In genomic region chr13:16636251-16636650, GRCm38 (mm10) we compare ENCODE assay signal across 31 mouse cellular contexts.
"Had no signal": no experiment of that assay in that cellular context is flagged by ENCODE, and none has a peak within 500 bp of the region (broad histone marks: within the 10 kb centered on the region; RNA-seq: fewer than 3 reads in every experiment).

No protein-coding gene starts in this region.

- ATAC-seq: liver, embryonic 12.5 days; liver, postnatal 0 days; lung, postnatal 0 days; midbrain, embryonic 13.5 days; midbrain, embryonic 15.5 days; midbrain, embryonic 16.5 days had no signal

- H3K36me3 ChIP-seq: limb, embryonic 10.5 days; limb, embryonic 12.5 days; limb, embryonic 13.5 days; limb, embryonic 15.5 days; liver, embryonic 12.5 days; liver, embryonic 13.5 days; liver, embryonic 15.5 days; lung, embryonic 15.5 days; midbrain, embryonic 10.5 days; midbrain, embryonic 12.5 days; midbrain, embryonic 13.5 days; midbrain, embryonic 15.5 days; neural tube, embryonic 12.5 days had no signal

- H3K9ac ChIP-seq: limb, embryonic 12.5 days; limb, embryonic 13.5 days; limb, embryonic 15.5 days; liver, embryonic 12.5 days; liver, embryonic 13.5 days; liver, embryonic 14.5 days; liver, embryonic 15.5 days; liver, postnatal 0 days; lung, embryonic 14.5 days; lung, embryonic 15.5 days; midbrain, embryonic 12.5 days; midbrain, embryonic 13.5 days; midbrain, embryonic 15.5 days; neural tube, embryonic 12.5 days had no signal

- H3K27me3 ChIP-seq: limb, embryonic 12.5 days; limb, embryonic 13.5 days; limb, embryonic 15.5 days; liver, embryonic 12.5 days; liver, embryonic 13.5 days; liver, embryonic 15.5 days; lung, embryonic 15.5 days; megakaryocyte, embryonic 14.5 days; midbrain, embryonic 12.5 days; midbrain, embryonic 13.5 days; midbrain, embryonic 15.5 days; neural tube, embryonic 12.5 days had no signal

- H3K4me1 ChIP-seq: limb, embryonic 10.5 days; limb, embryonic 12.5 days; limb, embryonic 13.5 days; limb, embryonic 15.5 days; liver, embryonic 12.5 days; liver, embryonic 13.5 days; liver, embryonic 15.5 days; lung, embryonic 15.5 days; megakaryocyte, embryonic 14.5 days; midbrain, embryonic 10.5 days; midbrain, embryonic 12.5 days; midbrain, embryonic 13.5 days; midbrain, embryonic 15.5 days; neural tube, embryonic 12.5 days had no signal

- H3K4me2 ChIP-seq: limb, embryonic 12.5 days; limb, embryonic 13.5 days; limb, embryonic 15.5 days; liver, embryonic 12.5 days; liver, embryonic 13.5 days; liver, embryonic 15.5 days; lung, embryonic 14.5 days; lung, embryonic 15.5 days; midbrain, embryonic 11.5 days; midbrain, embryonic 12.5 days; midbrain, embryonic 13.5 days; midbrain, embryonic 15.5 days; neural tube, embryonic 12.5 days had no signal

- H3K9me3 ChIP-seq: limb, embryonic 10.5 days; limb, embryonic 12.5 days; limb, embryonic 13.5 days; limb, embryonic 15.5 days; liver, embryonic 12.5 days; liver, embryonic 13.5 days; liver, embryonic 15.5 days; lung, embryonic 15.5 days; midbrain, embryonic 10.5 days; midbrain, embryonic 12.5 days; midbrain, embryonic 13.5 days; midbrain, embryonic 15.5 days; neural tube, embryonic 12.5 days had no signal

- H3K27ac ChIP-seq: limb, embryonic 10.5 days; limb, embryonic 12.5 days; limb, embryonic 13.5 days; limb, embryonic 15.5 days; liver, embryonic 12.5 days; liver, embryonic 13.5 days; liver, embryonic 14.5 days; liver, embryonic 15.5 days; lung, embryonic 15.5 days; macrophage; midbrain, embryonic 10.5 days; midbrain, embryonic 12.5 days; midbrain, embryonic 13.5 days; midbrain, embryonic 15.5 days; neural tube, embryonic 12.5 days had no signal

- H3K4me3 ChIP-seq: limb, embryonic 10.5 days; limb, embryonic 12.5 days; limb, embryonic 13.5 days; limb, embryonic 15.5 days; liver, embryonic 12.5 days; liver, embryonic 13.5 days; liver, embryonic 15.5 days; lung, embryonic 15.5 days; megakaryocyte, embryonic 14.5 days; midbrain, embryonic 10.5 days; midbrain, embryonic 12.5 days; midbrain, embryonic 13.5 days; midbrain, embryonic 15.5 days; myocyte; neural tube, embryonic 12.5 days had no signal

- DNase-seq: left cerebral cortex, postnatal 4 days; liver; liver, embryonic 13.5 days; liver, postnatal 0 days; lung, adult 18-20 months; lung, adult 2 months; lung, embryonic 14.5 days; lung, postnatal 10 days; lung, postnatal 14 days; lung, postnatal 36 days; lung, postnatal 4 days; midbrain, embryonic 14.5 days had no signal
